25 mouse cellular contexts compared by ENCODE assay signal in the genomic region with DNA sequence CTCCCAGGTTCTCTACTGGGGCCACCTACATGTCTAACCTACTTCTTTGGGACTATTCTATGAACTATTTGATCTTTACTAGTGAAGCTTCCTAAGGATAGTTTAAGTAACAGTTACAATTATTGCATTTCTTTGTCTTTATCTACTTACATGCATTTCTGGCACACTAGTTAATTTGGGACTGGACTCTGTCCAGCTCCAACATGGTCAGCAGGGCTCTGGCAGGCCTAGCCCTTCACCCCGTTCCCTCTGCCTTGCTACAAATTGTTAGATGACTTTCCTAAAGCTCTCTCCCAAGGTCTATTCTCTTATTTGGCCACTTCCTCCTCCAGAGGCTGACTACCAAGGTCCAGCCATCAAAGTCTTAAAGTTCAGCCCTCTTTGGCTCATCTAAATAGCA.
"Had no signal": no experiment of that assay in that cellular context is flagged by ENCODE, and none has a peak within 500 bp of the region (broad histone marks: within the 10 kb centered on the region; RNA-seq: fewer than 3 reads in every experiment).

No protein-coding gene starts in this region.

- H3K4me3 ChIP-seq: gastrocnemius, adult 2 months; heart, embryonic 10.5 days; heart, embryonic 12.5 days; hindbrain, embryonic 10.5 days; hindbrain, embryonic 12.5 days; intestine, embryonic 15.5 days; layer of hippocampus, adult 2 months; left cerebral cortex, adult 2 months; limb, embryonic 13.5 days; limb, embryonic 15.5 days; liver, embryonic 12.5 days had no signal

- ATAC-seq: hindbrain, embryonic 16.5 days; inflammation-experienced regulatory T-cells, adult 6 months; intestine, embryonic 15.5 days; intestine, postnatal 0 days; liver, embryonic 12.5 days had no signal

- H3K27me3 ChIP-seq: heart, embryonic 12.5 days; hindbrain, embryonic 12.5 days; intestine, embryonic 15.5 days; limb, embryonic 13.5 days; limb, embryonic 15.5 days; liver, embryonic 12.5 days had no signal

- DNase-seq: gastrocnemius, adult 2 months; gastrocnemius, postnatal 10 days; gastrocnemius, postnatal 25 days; heart, adult 18-20 months; heart, postnatal 10 days; heart, postnatal 4 days; kidney, adult 18-20 months; kidney, adult 8-10 months; kidney, postnatal 10 days; kidney, postnatal 25 days; kidney, postnatal 4 days had no signal

- H3K36me3 ChIP-seq: heart, embryonic 10.5 days; heart, embryonic 12.5 days; hindbrain, embryonic 10.5 days; hindbrain, embryonic 12.5 days; intestine, embryonic 15.5 days; limb, embryonic 13.5 days; limb, embryonic 15.5 days; liver, embryonic 12.5 days had no signal

- H3K27ac ChIP-seq: gastrocnemius, adult 2 months; heart, embryonic 10.5 days; hindbrain, embryonic 10.5 days; hindbrain, embryonic 12.5 days; hindbrain, embryonic 14.5 days; intestine, embryonic 15.5 days; left cerebral cortex, adult 2 months; limb, embryonic 13.5 days; limb, embryonic 15.5 days; liver, embryonic 12.5 days had no signal

- H3K4me1 ChIP-seq: intestine, embryonic 15.5 days had no signal
